ENCODE assay signal across 33 mouse cellular contexts in the genomic region with DNA sequence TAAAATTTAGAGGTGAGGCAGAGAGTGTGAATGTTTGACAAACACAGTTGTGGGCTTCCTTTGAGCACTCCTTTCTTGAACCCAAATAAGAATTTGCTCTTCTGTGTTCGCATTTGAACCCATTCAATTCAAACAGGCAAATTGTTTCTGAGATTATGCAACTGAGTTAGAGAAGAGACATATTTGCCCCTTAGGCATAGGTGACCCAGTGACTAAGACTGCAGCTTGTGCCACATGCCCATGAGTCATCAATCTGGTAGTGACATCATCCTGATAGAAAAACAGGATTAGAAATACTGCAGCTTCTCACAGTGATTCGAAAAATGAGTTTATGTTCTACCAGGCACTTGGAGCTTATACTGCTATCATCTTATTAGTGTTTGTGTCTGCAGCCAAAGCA.
A peak's percentile ranks its signal among the peaks of the same experiment; 100 is the strongest.
DNase-seq lines count a peak whose midpoint lies in the region; ATAC-seq and TF ChIP-seq lines count a peak whose summit lies in the region.
"Had no signal": no experiment of that assay in that cellular context is flagged by ENCODE, and none has a peak within 500 bp of the region (broad histone marks: within the 10 kb centered on the region; RNA-seq: fewer than 3 reads in every experiment).

No protein-coding gene starts in this region.

- no peaks in the 10 kb centered on the region for H3K9me3 ChIP-seq in forebrain, embryonic 15.5 days
- H3K9me3 ChIP-seq: forebrain, embryonic 10.5 days; heart, embryonic 10.5 days; heart, embryonic 15.5 days; midbrain, embryonic 13.5 days; stomach, embryonic 15.5 days had no signal

- WGBS in forebrain, embryonic 15.5 days: 83% methylated on average over 2 of the region's 2 CpGs

- ATAC-seq in forebrain, embryonic 15.5 days (replicated peaks): no peak
- no peak for ATAC-seq in granulocyte monocyte progenitor cell, adult 5-6 weeks (replicated peaks; ENCODE audit: poor library complexity, severe bottlenecking)
- no peak for ATAC-seq in erythroblast, adult 5-6 weeks (replicated peaks; ENCODE audit: low FRiP score, poor library complexity, severe bottlenecking)
- ATAC-seq: forebrain, embryonic 16.5 days; intestine, embryonic 16.5 days; midbrain, embryonic 13.5 days had no signal

- H3ac ChIP-seq in C2C12 (ENCODE audit: control insufficient read depth, insufficient read length, low read depth): no peak overlapping the region

- no peak overlapping the region for H3K4me3 ChIP-seq in C2C12 (ENCODE audit: insufficient read depth, poor library complexity, severe bottlenecking)
- H3K4me3 ChIP-seq in forebrain, embryonic 15.5 days: no peak overlapping the region
- H3K4me3 ChIP-seq: forebrain, embryonic 10.5 days; heart, embryonic 10.5 days; heart, embryonic 15.5 days; hindbrain, embryonic 13.5 days; midbrain, embryonic 13.5 days; neural tube, embryonic 15.5 days; stomach, embryonic 15.5 days had no signal

- H3K27ac ChIP-seq in forebrain, embryonic 15.5 days (replicated peaks): no peak overlapping the region
- H3K27ac ChIP-seq: forebrain, embryonic 10.5 days; heart, embryonic 10.5 days; heart, embryonic 15.5 days; hindbrain, embryonic 13.5 days; liver, embryonic 14.5 days; macrophage; midbrain, embryonic 13.5 days; neural tube, embryonic 15.5 days; stomach, embryonic 15.5 days had no signal

- H3K79me2 ChIP-seq in C2C12 (ENCODE audit: control insufficient read depth, insufficient read depth): no peaks in the 10 kb centered on the region

- H3K79me3 ChIP-seq in C2C12 (ENCODE audit: low read depth): no peaks in the 10 kb centered on the region

- no peak for TF ChIP-seq CTCF in C2C12 (IDR thresholded peaks at IDR 0.05; ENCODE audit: control insufficient read depth, insufficient read depth, insufficient read length)

- no peak overlapping the region for H3K4me2 ChIP-seq in forebrain, embryonic 15.5 days (replicated peaks)
- H3K4me2 ChIP-seq: heart, embryonic 15.5 days; hindbrain, embryonic 13.5 days; midbrain, embryonic 13.5 days; neural tube, embryonic 15.5 days; stomach, embryonic 15.5 days had no signal

- DNase-seq in adrenal gland, adult 2 months: peak; percentile 54
- no peak for DNase-seq in adrenal gland, postnatal 4 days (ENCODE audit: low spot score in 2 of 2)
- peak; percentile 7 for DNase-seq in adipocyte (ENCODE audit: low spot score)
- DNase-seq in brain, adult 2 months (ENCODE audit: low read depth, low spot score): peak; percentile 61
- DNase-seq: B cell, adult 2 months; cerebellum, postnatal 36 days; gastrocnemius, postnatal 10 days; heart, adult 11 months; heart, postnatal 36 days; kidney, postnatal 14 days; layer of hippocampus, adult 9-11 months; liver; lung, adult 2 months; lung, postnatal 10 days; retina, postnatal 1 day; right cerebral cortex, postnatal 14 days; thymus, postnatal 36 days had no signal

- H3K36me3 ChIP-seq in C2C12 (ENCODE audit: control insufficient read depth, insufficient read depth): no peaks in the 10 kb centered on the region
- H3K36me3 ChIP-seq in forebrain, embryonic 15.5 days: no peaks in the 10 kb centered on the region
- H3K36me3 ChIP-seq: forebrain, embryonic 10.5 days; heart, embryonic 10.5 days; heart, embryonic 15.5 days; hindbrain, embryonic 13.5 days; midbrain, embryonic 13.5 days; neural tube, embryonic 15.5 days; stomach, embryonic 15.5 days had no signal

- H3K4me1 ChIP-seq in forebrain, embryonic 15.5 days: peaks cover 4% of the 10 kb centered on the region; the same call in 1 of the 2 replicates
- H3K4me1 ChIP-seq: forebrain, embryonic 10.5 days; heart, embryonic 10.5 days; heart, embryonic 15.5 days; hindbrain, embryonic 13.5 days; neural tube, embryonic 15.5 days; stomach, embryonic 15.5 days had no signal

- H3K27me3 ChIP-seq in C2C12 (ENCODE audit: control insufficient read depth, insufficient read depth, insufficient read length): no peaks in the 10 kb centered on the region
- no peaks in the 10 kb centered on the region for H3K27me3 ChIP-seq in forebrain, embryonic 15.5 days
- H3K27me3 ChIP-seq: CH12.LX; heart, embryonic 15.5 days; hindbrain, embryonic 13.5 days; midbrain, embryonic 13.5 days; neural tube, embryonic 15.5 days; stomach, embryonic 15.5 days had no signal

- H3K9ac ChIP-seq in forebrain, embryonic 15.5 days (replicated peaks): no peak overlapping the region
- H3K9ac ChIP-seq: heart, embryonic 15.5 days; hindbrain, embryonic 13.5 days; liver, embryonic 14.5 days; midbrain, embryonic 13.5 days; neural tube, embryonic 15.5 days; stomach, embryonic 15.5 days had no signal

TF ChIP-seq in C2C12, 6 proteins besides CTCF, POLR2A, EP300 and RAD21:
- TF ChIP-seq MYOD1 (IDR thresholded peaks at IDR 0.05; ENCODE audit: control insufficient read depth, insufficient read length, low read depth): peak; percentile 36
- TF ChIP-seq FOSL1 (IDR thresholded peaks at IDR 0.05; ENCODE audit: insufficient read depth, low read length, poor library complexity, severe bottlenecking): peak; percentile 83
- peak; percentile 77 for TF ChIP-seq CEBPB (IDR thresholded peaks at IDR 0.05; ENCODE audit: low read depth)
- TF ChIP-seq MYOG (IDR thresholded peaks at IDR 0.05; ENCODE audit: control insufficient read depth, extremely low read depth, insufficient read length): no peak
- peak; percentile 81 for TF ChIP-seq USF1 (IDR thresholded peaks at IDR 0.05; ENCODE audit: low read depth)
- peak; percentile 48 for TF ChIP-seq MAX (IDR thresholded peaks at IDR 0.05)
TF ChIP-seq in C2C12: peak in this region for 5.

Comparison
In these comparisons a context has a peak if more than half of its experiments do, and no peak if none do; other contexts are left out.
1. DNase-seq: peak in adrenal gland, adult 2 months (single experiment), adipocyte (single experiment) and brain, adult 2 months (single experiment); none in adrenal gland, postnatal 4 days (0 of 2).